Mouse (Mus musculus) testis, adult 2 months (tissue): ENCODE measurements around the gene Gm1604a.
"Not testable (repeated sequence)": the region's sequence is repeated elsewhere in the genome, so short reads cannot be mapped to it uniquely, and the experiment has no call there.

Experiments
- CTCF ChIP-seq: fragments of 200-500 bp; IDR thresholded peaks from 2 replicates; pipeline ENCODE4 v1.5.1; 2012; ENCODE audit warnings: low read depth, mild to moderate bottlenecking, inconsistent platforms, low read length, moderate library complexity; ENCODE audit not compliant: control insufficient read depth, insufficient read depth, insufficient replicate concordance
- POLR2A ChIP-seq: fragments of 200-500 bp; IDR thresholded peaks from 2 replicates; pipeline ENCODE4 v1.6.1; 2012; ENCODE audit warnings: low read depth, mild to moderate bottlenecking, inconsistent platforms, low read length, moderate library complexity; ENCODE audit not compliant: control insufficient read depth

GRCm38 (mm10) chr17:7085469-7086168, 60.3 kb downstream of the Gm1604a start:
- not testable (repeated sequence) for TF ChIP-seq CTCF, POLR2A
